Mouse (Mus musculus): Measurements from ENCODE around the gene Klf6. TPM values are rescaled to one million over a fixed set of nuclear protein-coding genes. Genes with fewer than 3 reads are reported as not detected.

Klf6 gene
- polyA plus RNA-seq, 2 experiments from 2014 or later: 158 to 263 TPM

GRCm38 (mm10) chr13:5863408-5863891 lies 2.2 kb downstream of the Klf6 start:
- no peak for ATAC-seq

- peak; percentile 38 for ATAC-seq
These were observed 3.2 kb downstream of the Klf6 start for GRCm38 (mm10) chr13:5864265-5865097.

GRCm38 (mm10) chr13:5865098-5865415 lies 3.8 kb downstream of the Klf6 start:
- ATAC-seq: no peak

- no peak for ATAC-seq
These were observed 4.8 kb downstream of the Klf6 start for GRCm38 (mm10) chr13:5866091-5866490.

GRCm38 (mm10) chr13:5866532-5866931 lies 5.2 kb downstream of the Klf6 start:
- no peak for ATAC-seq

- ATAC-seq: no peak
These were observed 7.1 kb downstream of the Klf6 start for GRCm38 (mm10) chr13:5868376-5868775.

GRCm38 (mm10) chr13:5869433-5869832 lies 8.2 kb downstream of the Klf6 start:
- no peak for ATAC-seq

GRCm38 (mm10) chr13:5869842-5870241 lies 8.6 kb downstream of the Klf6 start:
- ATAC-seq: no peak

- no peak for ATAC-seq
These were observed 9.3 kb downstream of the Klf6 start for GRCm38 (mm10) chr13:5870382-5871272.

GRCm38 (mm10) chr13:5871414-5871813 lies 10.1 kb downstream of the Klf6 start:
- no peak for ATAC-seq

- ATAC-seq: no peak
These were observed 12.4 kb downstream of the Klf6 start for GRCm38 (mm10) chr13:5873681-5874080.

GRCm38 (mm10) chr13:5875478-5875877 lies 14.2 kb downstream of the Klf6 start:
- ATAC-seq: no peak

GRCm38 (mm10) chr13:5878748-5879147 lies 17.5 kb downstream of the Klf6 start:
- no peak for ATAC-seq

GRCm38 (mm10) chr13:5886810-5887209 lies 25.5 kb downstream of the Klf6 start:
- ATAC-seq: no peak

GRCm38 (mm10) chr13:5888164-5888563 lies 26.9 kb downstream of the Klf6 start:
- ATAC-seq: no peak

- no peak for ATAC-seq
These were observed 27.4 kb downstream of the Klf6 start for GRCm38 (mm10) chr13:5888731-5889130.

- peak; percentile 86 for ATAC-seq
These were observed 28.8 kb downstream of the Klf6 start for GRCm38 (mm10) chr13:5890035-5890434.

- ATAC-seq: no peak
These were observed 31.6 kb downstream of the Klf6 start for GRCm38 (mm10) chr13:5892684-5893447.

- no peak for ATAC-seq
These were observed 33.6 kb downstream of the Klf6 start for GRCm38 (mm10) chr13:5894910-5895309.

- no peak for ATAC-seq
These were observed 34.6 kb downstream of the Klf6 start for GRCm38 (mm10) chr13:5895851-5896250.

GRCm38 (mm10) chr13:5897176-5897959 lies 36.1 kb downstream of the Klf6 start:
- no peak for ATAC-seq

GRCm38 (mm10) chr13:5899021-5899420 lies 37.7 kb downstream of the Klf6 start:
- no peak for ATAC-seq
